In genomic region chr14:17402751-17403479, GRCm38 (mm10) we compare ENCODE assay signal across 8 mouse cellular contexts.
DNase-seq lines count a peak whose midpoint lies in the region; ATAC-seq and TF ChIP-seq lines count a peak whose summit lies in the region.

No protein-coding gene starts in this region.

- no peak overlapping the region for H3K4me3 ChIP-seq in bone marrow macrophage, adult 2 months (ENCODE audit: insufficient read depth, low read length)
- H3K4me3 ChIP-seq in forebrain, embryonic 11.5 days (ENCODE audit: low read depth, low read length): no peak overlapping the region
- H3K4me3 ChIP-seq in limb, embryonic 10.5 days: no peak overlapping the region
- no peak overlapping the region for H3K4me3 ChIP-seq in midbrain, embryonic 16.5 days (ENCODE audit: low read depth, low read length)

- H3K27ac ChIP-seq in bone marrow macrophage, adult 2 months (ENCODE audit: insufficient read depth, low read depth, low read length): no peak overlapping the region
- H3K27ac ChIP-seq in forebrain, embryonic 11.5 days (ENCODE audit: low read depth, low read length): no peak overlapping the region
- H3K27ac ChIP-seq in limb, embryonic 10.5 days: no peak overlapping the region
- no peak overlapping the region for H3K27ac ChIP-seq in midbrain, embryonic 16.5 days (ENCODE audit: low read length)

- H3K4me1 ChIP-seq in bone marrow macrophage, adult 2 months (ENCODE audit: control insufficient read depth, insufficient read depth, low read length): peaks cover 3% of the 10 kb centered on the region
- no peaks in the 10 kb centered on the region for H3K4me1 ChIP-seq in forebrain, embryonic 11.5 days (replicated peaks; ENCODE audit: control insufficient read depth, insufficient read depth, low read length)
- H3K4me1 ChIP-seq in limb, embryonic 10.5 days: peaks cover 8% of the 10 kb centered on the region
- H3K4me1 ChIP-seq in midbrain, embryonic 16.5 days (ENCODE audit: control insufficient read depth, insufficient read depth, low read length): no peaks in the 10 kb centered on the region

- TF ChIP-seq CTCF in bone marrow macrophage, adult 2 months (IDR thresholded peaks at IDR 0.05; ENCODE audit: low read depth, low read length): peak; percentile 81

- 45% methylated on average over 7 of the region's 7 CpGs for WGBS in forebrain, embryonic 11.5 days
- WGBS in limb, embryonic 10.5 days: 40% methylated on average over 7 of the region's 7 CpGs
- 43% methylated on average over 7 of the region's 7 CpGs for WGBS in midbrain, embryonic 16.5 days

- TF ChIP-seq POLR2A in bone marrow macrophage, adult 2 months (IDR thresholded peaks at IDR 0.05; ENCODE audit: borderline replicate concordance, low read depth, low read length): no peak

- H3K9me3 ChIP-seq in forebrain, embryonic 11.5 days (ENCODE audit: control insufficient read depth, low read length): no peaks in the 10 kb centered on the region
- H3K9me3 ChIP-seq in limb, embryonic 10.5 days (replicated peaks): 0 out of 2 replicates have a peak, but pooled peaks cover under 1% of the 10 kb centered on the region
- H3K9me3 ChIP-seq in midbrain, embryonic 16.5 days (replicated peaks; ENCODE audit: control insufficient read depth, low read length, poor library complexity, severe bottlenecking): no peaks in the 10 kb centered on the region

- no peaks in the 10 kb centered on the region for H3K36me3 ChIP-seq in forebrain, embryonic 11.5 days (ENCODE audit: control insufficient read depth, insufficient read depth, low read length)
- H3K36me3 ChIP-seq in limb, embryonic 10.5 days: no peaks in the 10 kb centered on the region
- H3K36me3 ChIP-seq in midbrain, embryonic 16.5 days (ENCODE audit: control insufficient read depth, insufficient read depth, low read length): no peaks in the 10 kb centered on the region

- H3K4me2 ChIP-seq in forebrain, embryonic 11.5 days (ENCODE audit: low read depth, low read length, severe bottlenecking): no peak overlapping the region
- no peak overlapping the region for H3K4me2 ChIP-seq in midbrain, embryonic 16.5 days (ENCODE audit: low read length)

- H3K27me3 ChIP-seq in forebrain, embryonic 11.5 days (ENCODE audit: control insufficient read depth, insufficient read depth, low read length): no peaks in the 10 kb centered on the region
- no peaks in the 10 kb centered on the region for H3K27me3 ChIP-seq in limb, embryonic 10.5 days (ENCODE audit: low read depth, poor library complexity, severe bottlenecking)
- no peaks in the 10 kb centered on the region for H3K27me3 ChIP-seq in midbrain, embryonic 16.5 days (ENCODE audit: control insufficient read depth, insufficient read depth, low read depth, low read length)

- no peak overlapping the region for H3K9ac ChIP-seq in forebrain, embryonic 11.5 days (ENCODE audit: low read length)
- H3K9ac ChIP-seq in midbrain, embryonic 16.5 days (ENCODE audit: low read depth, low read length): no peak overlapping the region

- DNase-seq in right cerebral cortex, adult 18-20 months: peak; percentile 42
- no peak for DNase-seq in right cerebral cortex, postnatal 36 days (ENCODE audit: low spot score in 2 of 2)
- DNase-seq in forebrain, embryonic 11.5 days (ENCODE audit: low spot score): peak; percentile 64
- peak; percentile 69 for DNase-seq in hindlimb bud, embryonic 11.5 days (ENCODE audit: extremely low spot score, low read depth, low spot score)
- peak; percentile 56 for DNase-seq in limb, embryonic 10.5 days (ENCODE audit: low spot score)
- peak; percentile 4 to 37 for DNase-seq in thymus, postnatal 10 days (ENCODE audit: low spot score in 2 of 2)

- peak; percentile 85 for ATAC-seq in forebrain, embryonic 11.5 days (replicated peaks; ENCODE audit: low FRiP score)
- peak; percentile 91 for ATAC-seq in midbrain, embryonic 16.5 days

Comparison
In these comparisons a context has a peak if more than half of its experiments do, and no peak if none do; other contexts are left out.
1. DNase-seq: peak in right cerebral cortex, adult 18-20 months (single experiment), forebrain, embryonic 11.5 days (single experiment), hindlimb bud, embryonic 11.5 days (single experiment), limb, embryonic 10.5 days (single experiment) and thymus, postnatal 10 days (2 of 2); none in right cerebral cortex, postnatal 36 days (0 of 2).